Mouse (Mus musculus): ENCODE measurements at regions not wholly inside any gene's neighbourhood (a gene's known extent, or its start where the extent isn't known, plus 50 kb on each side); places are given as distances from the start of the nearest gene placed in this dataset.

DNA sequence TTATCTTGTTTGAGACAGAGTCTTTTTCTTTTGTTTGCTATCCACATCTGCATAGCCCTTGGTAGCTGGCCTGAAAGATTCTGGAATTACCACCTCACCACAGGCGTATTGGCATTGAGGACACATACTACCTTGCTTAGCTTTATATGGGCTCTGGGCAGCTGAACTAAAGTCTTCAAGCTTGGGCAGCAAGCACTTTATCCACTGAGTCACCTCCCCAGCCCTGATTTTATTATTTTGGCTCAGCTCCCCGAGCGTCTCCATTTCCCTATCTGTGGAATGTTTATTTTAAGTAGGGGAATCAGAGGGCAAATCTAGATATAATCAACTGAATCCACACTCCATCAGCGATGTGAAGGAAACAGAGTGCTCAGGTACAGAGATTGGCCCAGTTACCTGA lies 340.4 kb upstream of the Fam98a start:
- H3K4me1 ChIP-seq: no peaks in the 10 kb centered on the region
- ATAC-seq (ENCODE audit: low FRiP score): no peak

DNA sequence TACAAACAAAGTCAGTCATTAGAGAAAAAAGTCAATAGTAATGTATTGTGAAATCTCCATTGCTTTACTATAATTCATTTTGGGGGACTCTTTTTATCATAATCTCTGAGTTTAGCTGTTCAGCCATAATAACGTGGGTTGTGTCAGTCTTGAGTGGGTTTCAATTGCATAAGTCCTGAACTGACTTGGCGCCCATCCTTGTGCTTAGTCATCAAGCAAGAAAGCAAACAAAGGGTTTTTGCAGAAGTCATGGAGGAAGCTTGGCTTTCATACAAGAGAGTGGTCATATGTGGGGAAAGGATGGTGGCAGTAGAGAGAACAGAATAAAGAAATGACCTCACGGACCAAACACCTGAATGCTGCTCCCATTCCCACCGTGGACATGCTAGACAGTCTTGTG lies 339.8 kb upstream of the Fam98a start:
- H3K27me3 ChIP-seq: no peaks in the 10 kb centered on the region
- no peaks in the 10 kb centered on the region for H3K4me1 ChIP-seq
- no peak overlapping the region for H3K4me3 ChIP-seq
- ATAC-seq (ENCODE audit: low FRiP score): no peak
- no peak overlapping the region for H3K9ac ChIP-seq
- H3K27ac ChIP-seq: no peak overlapping the region
- no peak overlapping the region for H3K4me2 ChIP-seq (replicated peaks)
- H3K36me3 ChIP-seq: no peaks in the 10 kb centered on the region
- no peaks in the 10 kb centered on the region for H3K9me3 ChIP-seq (replicated peaks)
- 92% methylated on average over 4 of the region's 4 CpGs for whole genome bisulfite sequencing

More for the DNA sequence above, 340.4 kb upstream of the Fam98a start:
- Histone ChIP-seq H3K36me3 (no peaks in the 10 kb centered on the region), H3K4me2 (replicated peaks) (no peak overlapping the region), H3K9me3 (replicated peaks) (no peaks in the 10 kb centered on the region), H3K9ac (no peak overlapping the region), H3K4me3 (no peak overlapping the region), H3K27me3 (no peaks in the 10 kb centered on the region), H3K27ac (no peak overlapping the region)
- WGBS: 85% methylated on average over 4 of the region's 4 CpGs

DNA sequence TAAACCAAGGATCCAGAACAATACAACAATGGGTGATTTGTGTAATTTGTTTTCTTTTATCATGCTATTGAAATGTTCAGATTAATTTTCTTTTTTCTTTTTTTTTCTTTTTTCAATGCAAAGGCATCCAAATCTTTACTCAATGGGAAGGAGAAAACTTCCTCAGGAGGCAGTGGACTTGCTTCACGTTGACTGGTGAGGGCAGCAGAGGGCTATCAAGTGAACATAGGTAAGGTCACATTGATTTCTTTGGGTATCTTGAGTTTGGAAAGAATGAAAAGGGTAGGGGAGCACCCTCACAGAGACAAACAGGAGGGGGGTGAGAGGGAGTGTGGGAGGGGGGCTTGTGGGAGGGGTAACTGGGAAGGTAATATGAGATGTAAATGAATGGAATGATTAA lies 326.1 kb upstream of the Fam98a start:
- 23% methylated on average over 1 of the region's 1 CpGs for WGBS
- no peak for ATAC-seq (ENCODE audit: low FRiP score)
- H3K27me3 ChIP-seq: no peaks in the 10 kb centered on the region
- H3K27ac ChIP-seq: no peak overlapping the region
- H3K4me3 ChIP-seq: no peak overlapping the region
- no peaks in the 10 kb centered on the region for H3K36me3 ChIP-seq
- H3K4me2 ChIP-seq (replicated peaks): no peak overlapping the region
- no peak overlapping the region for H3K9ac ChIP-seq
- no peaks in the 10 kb centered on the region for H3K4me1 ChIP-seq
- no peaks in the 10 kb centered on the region for H3K9me3 ChIP-seq (replicated peaks)

DNA sequence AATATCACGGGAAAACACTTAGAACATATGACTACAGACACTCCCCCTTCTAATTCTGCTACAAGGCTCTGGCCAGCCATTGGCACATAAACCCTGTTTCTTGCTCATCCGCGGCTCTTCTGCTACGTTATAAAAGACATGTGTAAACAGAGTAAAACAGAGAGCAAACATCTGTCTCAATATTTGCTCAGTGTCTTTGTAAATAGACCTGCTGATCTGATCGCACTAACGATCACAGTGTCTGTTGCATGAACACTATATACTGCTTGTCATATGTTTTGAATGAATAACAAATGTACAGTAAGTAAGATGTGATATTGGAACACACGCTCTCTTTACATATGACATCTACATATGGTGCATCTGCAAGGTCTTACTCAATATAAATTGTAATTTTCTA lies 325.1 kb upstream of the Fam98a start:
- no peak overlapping the region for H3K4me3 ChIP-seq
- H3K9me3 ChIP-seq (replicated peaks): no peaks in the 10 kb centered on the region
- H3K4me2 ChIP-seq (replicated peaks): no peak overlapping the region
- no peak overlapping the region for H3K27ac ChIP-seq
- H3K9ac ChIP-seq: no peak overlapping the region
- H3K4me1 ChIP-seq: no peaks in the 10 kb centered on the region
- H3K36me3 ChIP-seq: no peaks in the 10 kb centered on the region
- WGBS: 77% methylated on average over 7 of the region's 7 CpGs
- ATAC-seq (ENCODE audit: low FRiP score): no peak
- no peaks in the 10 kb centered on the region for H3K27me3 ChIP-seq

- Histone ChIP-seq H3K27ac (no peak overlapping the region), H3K4me2 (replicated peaks) (no peak overlapping the region), H3K36me3 (no peaks in the 10 kb centered on the region), H3K4me1 (no peaks in the 10 kb centered on the region), H3K27me3 (no peaks in the 10 kb centered on the region), H3K4me3 (no peak overlapping the region), H3K9ac (no peak overlapping the region), H3K9me3 (replicated peaks) (no peaks in the 10 kb centered on the region)
- WGBS: 73% methylated on average over 6 of the region's 6 CpGs
- ATAC-seq (ENCODE audit: low FRiP score): no peak
These were observed 322.8 kb upstream of the Fam98a start for GRCm38 (mm10) chr17:75874535-75874934.

- ATAC-seq (ENCODE audit: low FRiP score): no peak
- 57% methylated on average over 2 of the region's 2 CpGs for WGBS
- H3K4me2 ChIP-seq (replicated peaks): no peak overlapping the region
- H3K9ac ChIP-seq: no peak overlapping the region
- no peaks in the 10 kb centered on the region for H3K9me3 ChIP-seq (replicated peaks)
- no peak overlapping the region for H3K4me3 ChIP-seq
- no peaks in the 10 kb centered on the region for H3K36me3 ChIP-seq
- no peak overlapping the region for H3K27ac ChIP-seq
- H3K27me3 ChIP-seq: no peaks in the 10 kb centered on the region
- H3K4me1 ChIP-seq: no peaks in the 10 kb centered on the region
These were observed 318.7 kb upstream of the Fam98a start for GRCm38 (mm10) chr17:75870492-75870891.

DNA sequence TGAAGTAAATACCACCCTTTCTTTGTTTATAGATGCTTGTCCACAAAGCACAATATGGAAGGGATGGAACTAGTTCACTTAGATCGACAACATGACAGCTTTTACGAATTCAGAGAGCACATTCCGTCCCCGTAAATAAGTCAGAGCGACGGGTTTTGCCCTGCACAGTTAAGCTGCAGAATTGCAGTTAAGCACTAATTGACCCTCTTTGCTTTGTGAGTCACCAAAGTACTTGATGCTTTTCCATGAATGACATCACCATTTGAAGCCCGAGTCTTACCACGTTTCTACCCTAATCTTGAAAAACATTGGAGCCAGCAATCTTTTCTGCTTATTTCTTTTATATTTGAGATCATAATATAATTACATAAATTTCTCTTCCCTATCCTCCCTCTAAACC lies 305.3 kb upstream of the Fam98a start:
- no peak overlapping the region for H3K4me2 ChIP-seq (replicated peaks)
- ATAC-seq (ENCODE audit: low FRiP score): no peak
- no peaks in the 10 kb centered on the region for H3K9me3 ChIP-seq (replicated peaks)
- H3K4me3 ChIP-seq: no peak overlapping the region
- no peak overlapping the region for H3K27ac ChIP-seq
- WGBS: 81% methylated on average over 8 of the region's 8 CpGs
- no peaks in the 10 kb centered on the region for H3K27me3 ChIP-seq
- no peaks in the 10 kb centered on the region for H3K4me1 ChIP-seq
- no peaks in the 10 kb centered on the region for H3K36me3 ChIP-seq
- no peak overlapping the region for H3K9ac ChIP-seq

DNA sequence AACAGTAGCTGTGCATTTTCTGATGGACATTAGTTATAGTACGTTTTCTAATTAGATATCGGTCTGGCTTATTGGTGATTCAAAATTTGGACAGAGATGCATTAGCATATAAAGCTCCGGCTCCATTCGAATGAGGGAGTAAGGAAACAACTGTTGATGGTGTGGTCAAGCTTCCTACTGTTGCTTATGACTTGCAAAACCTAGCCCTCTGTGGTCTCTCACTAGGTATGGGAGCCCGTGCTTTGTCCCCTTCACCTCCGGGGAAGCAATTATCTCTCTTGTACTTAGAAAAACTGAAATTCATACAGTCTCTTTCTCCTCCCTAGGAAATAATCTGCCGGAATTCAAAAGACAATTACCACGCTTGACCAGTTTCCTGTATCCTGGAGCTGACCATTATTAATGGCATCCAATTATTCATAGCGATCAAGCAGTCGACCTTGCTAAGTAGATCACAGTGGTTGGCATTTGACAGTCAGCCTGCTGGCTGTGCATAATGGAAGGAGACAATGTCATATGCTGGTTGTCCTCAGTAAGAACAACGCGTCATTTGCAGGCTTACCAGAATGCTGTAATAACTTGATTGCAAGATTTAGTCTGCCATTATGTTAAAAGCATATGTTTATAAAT lies 264.4 kb upstream of the Fam98a start:
- Histone ChIP-seq H3K36me3 (no peaks in the 10 kb centered on the region), H3K27me3 (no peaks in the 10 kb centered on the region; the same call in 1 of the 2 replicates), H3K9ac (no peak overlapping the region), H3K27ac (no peak overlapping the region), H3K9me3 (replicated peaks) (no peaks in the 10 kb centered on the region), H3K4me1 (peaks cover 4% of the 10 kb centered on the region; the same call in 1 of the 2 replicates), H3K4me2 (replicated peaks) (no peak overlapping the region), H3K4me3 (no peak overlapping the region)
- peak; percentile 84 for ATAC-seq (ENCODE audit: low FRiP score)
- WGBS: 39% methylated on average over 12 of the region's 12 CpGs

DNA sequence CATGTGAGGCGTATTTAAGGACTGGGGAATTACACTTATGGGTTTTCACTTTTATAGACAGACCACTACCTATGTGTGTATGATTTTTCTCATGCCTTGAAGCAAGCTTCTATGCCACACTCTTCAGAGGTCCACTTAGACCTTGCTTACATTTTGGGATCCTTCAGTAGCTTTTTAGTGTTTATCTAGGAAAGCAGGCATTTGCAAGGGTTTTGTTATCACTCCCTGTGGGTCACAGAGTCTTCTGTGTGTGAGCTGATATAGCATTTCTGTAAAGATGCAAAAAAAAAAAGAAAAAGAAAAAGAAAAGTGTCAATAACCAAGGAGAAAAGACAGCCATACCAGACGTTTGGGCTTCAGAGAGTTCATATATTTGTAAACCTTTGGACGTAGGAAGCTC lies 260.4 kb upstream of the Fam98a start:
- WGBS: 79% methylated on average over 3 of the region's 3 CpGs
- Histone ChIP-seq H3K4me1 (peaks cover 9% of the 10 kb centered on the region; the same call in 1 of the 2 replicates), H3K9me3 (replicated peaks) (no peaks in the 10 kb centered on the region), H3K27me3 (no peaks in the 10 kb centered on the region), H3K4me2 (replicated peaks) (no peak overlapping the region), H3K4me3 (no peak overlapping the region), H3K9ac (no peak overlapping the region), H3K27ac (no peak overlapping the region), H3K36me3 (no peaks in the 10 kb centered on the region)
- no peak for ATAC-seq (ENCODE audit: low FRiP score)

DNA sequence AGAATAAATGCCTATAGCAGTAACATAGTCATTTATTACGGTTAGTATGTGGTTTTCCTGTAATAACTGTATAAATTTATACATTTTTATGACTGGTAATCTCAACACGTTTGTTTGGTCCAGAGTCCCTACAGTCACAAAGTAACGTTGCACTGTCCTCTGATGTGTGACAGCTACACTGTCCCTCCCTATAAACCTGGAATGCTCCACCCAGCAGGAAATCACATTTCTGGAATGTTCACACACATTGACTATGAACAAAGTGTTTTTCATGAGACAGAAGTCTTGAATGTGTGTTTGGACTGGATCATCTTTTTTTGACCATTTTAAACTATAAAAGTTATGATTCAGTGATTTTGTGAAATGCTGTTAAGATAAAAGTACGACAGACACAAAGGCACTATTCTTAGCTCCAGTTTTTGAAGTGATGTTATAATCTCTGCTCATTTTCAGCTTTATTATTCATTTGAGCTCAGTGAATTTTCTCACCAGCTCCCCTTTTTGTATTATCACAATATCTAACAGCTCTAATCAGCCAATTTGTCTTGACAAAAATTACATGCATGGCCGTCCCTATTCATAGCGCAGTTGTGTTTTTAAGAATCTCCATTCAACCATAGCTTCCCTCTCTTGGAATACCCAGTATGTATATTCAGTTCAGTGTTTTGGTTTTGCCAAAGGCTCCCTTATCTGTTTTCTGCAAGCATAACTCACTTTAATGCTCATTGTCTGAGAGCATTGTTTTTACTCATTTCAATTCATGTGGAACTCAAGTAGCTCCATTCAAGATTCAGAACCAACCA lies 257.0 kb upstream of the Fam98a start:
- peak; percentile 64 for ATAC-seq (ENCODE audit: low FRiP score)
- Histone ChIP-seq H3K4me2 (replicated peaks) (no peak overlapping the region), H3K4me1 (0 out of 2 replicates have a peak, but pooled peaks cover 5% of the 10 kb centered on the region), H3K36me3 (no peaks in the 10 kb centered on the region), H3K9ac (no peak overlapping the region), H3K9me3 (replicated peaks) (no peaks in the 10 kb centered on the region), H3K27me3 (no peaks in the 10 kb centered on the region), H3K27ac (no peak overlapping the region), H3K4me3 (no peak overlapping the region)
- 38% methylated on average over 6 of the region's 6 CpGs for WGBS

DNA sequence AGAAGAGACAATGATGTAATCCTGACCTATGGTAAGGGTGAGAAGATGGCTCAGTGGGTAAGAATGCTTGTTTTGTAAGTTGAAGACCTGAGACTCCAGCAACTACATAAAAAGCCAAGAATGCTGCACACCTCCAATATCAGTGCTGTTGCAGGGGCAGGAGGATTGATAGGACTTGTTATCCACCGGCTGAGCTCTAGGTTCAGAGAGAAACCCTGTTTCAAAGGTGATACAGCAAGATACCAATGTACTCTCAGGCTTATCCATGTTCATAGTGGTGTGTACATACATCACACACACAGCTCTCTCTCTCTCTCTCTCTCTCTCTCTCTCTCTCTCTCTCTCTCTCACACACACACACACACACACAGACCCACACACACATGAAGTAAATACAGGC lies 256.3 kb upstream of the Fam98a start:
- WGBS: 43% methylated on average over 1 of the region's 1 CpGs
- H3K4me2 ChIP-seq (replicated peaks): no peak overlapping the region
- H3K4me1 ChIP-seq: 0 out of 2 replicates have a peak, but pooled peaks cover 5% of the 10 kb centered on the region
- no peaks in the 10 kb centered on the region for H3K27me3 ChIP-seq
- H3K9ac ChIP-seq: no peak overlapping the region
- no peak for ATAC-seq (ENCODE audit: low FRiP score)
- no peak overlapping the region for H3K4me3 ChIP-seq
- H3K36me3 ChIP-seq: no peaks in the 10 kb centered on the region
- H3K9me3 ChIP-seq (replicated peaks): no peaks in the 10 kb centered on the region
- no peak overlapping the region for H3K27ac ChIP-seq

GRCm38 (mm10) chr17:75804358-75804757 lies 252.6 kb upstream of the Fam98a start:
- no peak overlapping the region for H3K27ac ChIP-seq
- no peak overlapping the region for H3K9ac ChIP-seq
- H3K4me1 ChIP-seq: no peaks in the 10 kb centered on the region
- ATAC-seq (ENCODE audit: low FRiP score): no peak
- H3K4me2 ChIP-seq (replicated peaks): no peak overlapping the region
- H3K27me3 ChIP-seq: no peaks in the 10 kb centered on the region
- no peaks in the 10 kb centered on the region for H3K9me3 ChIP-seq (replicated peaks)
- H3K4me3 ChIP-seq: no peak overlapping the region
- 60% methylated on average over 1 of the region's 1 CpGs for WGBS
- H3K36me3 ChIP-seq: no peaks in the 10 kb centered on the region

DNA sequence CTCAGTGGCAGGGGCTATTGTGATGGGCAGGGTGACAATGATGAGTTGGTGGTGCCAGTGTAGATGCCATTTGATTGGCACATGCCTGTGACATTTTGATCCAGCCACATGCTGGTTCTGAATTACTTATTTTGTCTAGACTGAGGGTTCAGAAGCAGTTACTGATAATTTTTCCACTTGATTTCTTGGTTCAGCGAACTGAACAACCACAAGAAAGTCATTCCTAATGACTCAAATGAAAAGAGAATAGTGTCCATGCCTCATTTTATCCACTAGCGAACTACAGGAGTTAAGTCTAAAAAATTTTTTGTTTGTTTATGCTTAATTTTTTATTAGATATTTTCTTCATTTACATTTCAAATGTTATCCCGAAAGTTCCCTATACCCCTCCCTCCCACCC lies 244.6 kb upstream of the Fam98a start:
- H3K4me2 ChIP-seq (replicated peaks): no peak overlapping the region
- no peaks in the 10 kb centered on the region for H3K36me3 ChIP-seq
- no peaks in the 10 kb centered on the region for H3K4me1 ChIP-seq
- no peak overlapping the region for H3K27ac ChIP-seq
- no peak for ATAC-seq (ENCODE audit: low FRiP score)
- no peak overlapping the region for H3K9ac ChIP-seq
- H3K4me3 ChIP-seq: no peak overlapping the region
- 89% methylated on average over 3 of the region's 3 CpGs for WGBS
- no peaks in the 10 kb centered on the region for H3K9me3 ChIP-seq (replicated peaks)
- no peaks in the 10 kb centered on the region for H3K27me3 ChIP-seq
